Mouse (Mus musculus): ENCODE results near the gene Dnah14.

DNA sequence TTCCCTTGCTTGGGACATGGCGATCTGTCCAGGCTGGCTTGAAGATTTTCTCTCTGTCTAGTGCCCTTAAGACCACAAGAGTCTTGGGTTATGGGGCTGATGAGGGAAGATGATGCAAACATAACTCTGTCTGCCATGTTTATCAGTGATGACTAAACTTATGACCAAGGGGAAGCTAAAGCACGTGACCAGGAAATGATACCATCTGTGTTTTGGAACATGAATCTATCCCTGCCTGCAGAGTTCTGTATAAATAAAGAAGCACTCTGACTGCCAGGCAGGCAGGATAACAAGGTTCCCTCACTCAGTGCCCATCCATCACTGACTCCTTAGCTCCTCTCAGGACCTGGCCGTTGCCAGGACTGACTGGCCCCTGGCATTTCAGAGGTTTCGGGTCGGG lies 157.2 kb downstream of the Dnah14 start:
- TF ChIP-seq CTCF (IDR thresholded peaks at IDR 0.05; ENCODE audit: insufficient read depth, low read depth, low read length) (no peak), POLR2A (IDR thresholded peaks at IDR 0.05; ENCODE audit: insufficient read depth, low read depth, low read length) (no peak)
